Mouse (Mus musculus): Measurements from ENCODE around the gene Ophn1.

DNA sequence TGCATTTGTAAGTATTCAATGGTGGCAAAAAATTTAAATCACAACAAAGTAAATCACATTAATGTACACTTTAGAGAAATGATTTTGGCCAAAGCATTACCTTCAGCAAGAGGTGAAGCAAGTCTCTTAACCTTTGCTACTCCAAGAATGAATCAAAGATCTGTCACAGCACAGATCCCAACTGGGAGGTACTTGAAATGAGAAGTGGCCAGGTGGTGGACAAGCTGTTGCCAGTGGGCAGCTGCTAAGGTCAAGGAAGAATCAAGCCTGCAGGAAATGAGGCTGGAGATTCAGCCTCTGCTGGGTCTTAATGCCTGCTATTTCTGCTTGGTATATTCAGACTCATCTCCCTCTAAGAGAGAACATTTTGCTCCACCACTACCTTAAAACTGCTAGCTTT, 87.0 kb downstream of the Ophn1 start:
- TF ChIP-seq CTCF (IDR thresholded peaks at IDR 0.05; ENCODE audit: low read depth, low read length), result no peak
- TF ChIP-seq POLR2A (IDR thresholded peaks at IDR 0.05; ENCODE audit: borderline replicate concordance, low read depth, low read length), result no peak
